Mouse (Mus musculus): Measurements from ENCODE around the gene Vmn1r53. TPM values are rescaled to one million over a fixed set of nuclear protein-coding genes. Genes with fewer than 3 reads are reported as not detected.

Gene Vmn1r53
- not detected for polyA plus RNA-seq (2014; fragmentation: Illumina TruSeq; extraction: RNeasy Lipid Tissue Mini Kit (QIAGEN cat#74804); ENCODE audit: low replicate concordance)

DNA sequence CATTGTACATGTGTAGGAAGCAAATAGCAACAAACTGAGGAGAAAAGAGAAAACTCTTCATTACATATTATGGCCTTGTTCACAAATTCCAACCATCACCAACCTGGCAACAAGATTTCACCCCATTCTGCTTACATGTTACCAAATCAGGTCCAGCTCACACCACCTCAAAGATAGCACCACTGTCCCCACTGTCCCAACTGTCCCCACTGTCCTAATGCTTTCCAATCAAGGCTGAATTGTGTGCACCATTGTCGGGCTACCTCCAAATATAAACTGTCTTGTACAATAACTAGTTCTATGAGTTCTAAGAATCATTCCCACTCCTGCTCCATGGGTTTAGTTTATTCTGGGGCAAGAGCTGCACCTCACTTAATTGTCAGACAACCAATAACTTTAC is at the start of gene Vmn1r53:
Gene Vmn1r53 (minus strand): TSS at position 101 of the 400 bp plus-strand sequence.

GRCm38 (mm10) chr6:90246000-90246399 is 21.8 kb upstream of the Vmn1r53 start, which contains the start of gene Vmn1r54:
Gene Vmn1r54 (plus strand): TSS chr6:90246300.

DNA sequence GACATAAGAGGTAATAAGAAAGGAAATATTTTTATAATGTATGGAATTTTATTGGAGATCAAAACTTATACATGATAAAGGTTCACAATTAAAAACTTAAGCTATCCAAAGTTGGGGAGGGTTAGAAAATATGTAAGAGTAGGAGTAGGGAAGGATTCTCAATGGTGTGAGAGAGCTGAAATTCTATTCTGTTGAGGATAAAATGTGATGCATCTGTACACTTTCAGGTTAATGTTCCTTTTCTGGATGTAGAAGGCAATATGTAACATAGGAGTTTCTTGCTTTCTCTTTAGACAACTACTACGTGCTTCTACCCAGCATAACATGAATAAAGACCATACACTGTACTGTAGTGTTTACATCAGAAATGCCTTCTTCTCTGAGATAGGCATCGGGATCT is 21.7 kb downstream of the Vmn1r53 start, which contains the start of gene V1ra8:
Gene V1ra8 (plus strand): TSS at position 301 of the 400 bp plus-strand sequence.

DNA sequence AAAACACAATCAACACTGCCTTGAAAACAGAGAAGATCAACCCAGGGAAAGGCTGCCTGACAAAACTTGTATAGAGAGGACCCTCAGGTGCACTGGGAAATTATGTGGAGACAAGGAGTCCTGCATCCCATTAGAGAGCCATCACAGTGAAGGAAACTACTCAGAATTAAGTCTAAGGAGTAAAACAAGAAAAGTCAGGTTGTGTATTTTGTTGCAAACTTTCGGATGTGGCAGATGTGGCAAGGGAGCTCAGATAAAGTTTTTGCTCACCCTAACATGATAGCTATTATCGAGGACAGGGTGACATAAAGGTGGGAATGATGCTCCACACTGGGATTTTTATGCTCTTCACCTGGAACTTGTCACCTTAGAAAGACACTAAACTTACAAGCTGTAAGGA is 49.7 kb downstream of the Vmn1r53 start, which contains the start of gene Vmn1r52:
Gene Vmn1r52 (plus strand): TSS at position 301 of the 400 bp plus-strand sequence.

Other genes starting within 250 kb of the Vmn1r53 start
- gene Vmn1r47, start 208.3 kb downstream of the Vmn1r53 start, polyA plus RNA-seq (2014; fragmentation: Illumina TruSeq; extraction: RNeasy Lipid Tissue Mini Kit (QIAGEN cat#74804); ENCODE audit: low replicate concordance): not detected
- gene Vmn1r48, start 187.6 kb downstream of the Vmn1r53 start, polyA plus RNA-seq (2014; fragmentation: Illumina TruSeq; extraction: RNeasy Lipid Tissue Mini Kit (QIAGEN cat#74804); ENCODE audit: low replicate concordance): not detected
- not detected for gene Vmn1r49, start 145.9 kb downstream of the Vmn1r53 start, polyA plus RNA-seq (2014; fragmentation: Illumina TruSeq; extraction: RNeasy Lipid Tissue Mini Kit (QIAGEN cat#74804); ENCODE audit: low replicate concordance)
- not detected for gene Vmn1r50, start 123.0 kb downstream of the Vmn1r53 start, polyA plus RNA-seq (2014; fragmentation: Illumina TruSeq; extraction: RNeasy Lipid Tissue Mini Kit (QIAGEN cat#74804); ENCODE audit: low replicate concordance)
- gene Vmn1r51, start 101.8 kb downstream of the Vmn1r53 start, polyA plus RNA-seq (2014; fragmentation: Illumina TruSeq; extraction: RNeasy Lipid Tissue Mini Kit (QIAGEN cat#74804); ENCODE audit: low replicate concordance): not detected
- gene Vmn1r52, start 49.6 kb downstream of the Vmn1r53 start, polyA plus RNA-seq (2014; fragmentation: Illumina TruSeq; extraction: RNeasy Lipid Tissue Mini Kit (QIAGEN cat#74804); ENCODE audit: low replicate concordance): not detected
- gene V1ra8, start 21.6 kb downstream of the Vmn1r53 start, polyA plus RNA-seq (2014; fragmentation: Illumina TruSeq; extraction: RNeasy Lipid Tissue Mini Kit (QIAGEN cat#74804); ENCODE audit: low replicate concordance): not detected
- not detected for gene Vmn1r54, start 21.9 kb upstream of the Vmn1r53 start, polyA plus RNA-seq (2014; fragmentation: Illumina TruSeq; extraction: RNeasy Lipid Tissue Mini Kit (QIAGEN cat#74804); ENCODE audit: low replicate concordance)
- gene BC048671, start 76.8 kb upstream of the Vmn1r53 start, polyA plus RNA-seq (2014; fragmentation: Illumina TruSeq; extraction: RNeasy Lipid Tissue Mini Kit (QIAGEN cat#74804); ENCODE audit: low replicate concordance): not detected
- gene Chst13, start 100.7 kb upstream of the Vmn1r53 start, polyA plus RNA-seq (2014; fragmentation: Illumina TruSeq; extraction: RNeasy Lipid Tissue Mini Kit (QIAGEN cat#74804); ENCODE audit: low replicate concordance): not detected
- not detected for gene Uroc1, start 108.8 kb upstream of the Vmn1r53 start, polyA plus RNA-seq (2014; fragmentation: Illumina TruSeq; extraction: RNeasy Lipid Tissue Mini Kit (QIAGEN cat#74804); ENCODE audit: low replicate concordance)
- 8.7 TPM for gene Zxdc, start 145.1 kb upstream of the Vmn1r53 start, polyA plus RNA-seq (2014; fragmentation: Illumina TruSeq; extraction: RNeasy Lipid Tissue Mini Kit (QIAGEN cat#74804); ENCODE audit: low replicate concordance)
- gene Cfap100, start 204.4 kb upstream of the Vmn1r53 start, polyA plus RNA-seq (2014; fragmentation: Illumina TruSeq; extraction: RNeasy Lipid Tissue Mini Kit (QIAGEN cat#74804); ENCODE audit: low replicate concordance): not detected
- 2.5 TPM for gene Klf15, start 238.1 kb upstream of the Vmn1r53 start, polyA plus RNA-seq (2014; fragmentation: Illumina TruSeq; extraction: RNeasy Lipid Tissue Mini Kit (QIAGEN cat#74804); ENCODE audit: low replicate concordance)

Measured in small intestine, adult 10 weeks (tissue).